Mouse (Mus musculus) G1E (cell line): ENCODE results near the gene Ech1.

ENCODE experiments used
- CTCF ChIP-seq: IDR thresholded peaks from 2 replicates; pipeline ENCODE4 v1.5.1; 2012; ENCODE audit warnings: low read depth, low read length, inconsistent platforms, mixed read lengths
- GATA1 ChIP-seq: IDR thresholded peaks from 2 replicates; pipeline ENCODE4 v1.6.1; 2012; ENCODE audit warnings: borderline replicate concordance, low read length, inconsistent platforms, mixed read lengths

DNA sequence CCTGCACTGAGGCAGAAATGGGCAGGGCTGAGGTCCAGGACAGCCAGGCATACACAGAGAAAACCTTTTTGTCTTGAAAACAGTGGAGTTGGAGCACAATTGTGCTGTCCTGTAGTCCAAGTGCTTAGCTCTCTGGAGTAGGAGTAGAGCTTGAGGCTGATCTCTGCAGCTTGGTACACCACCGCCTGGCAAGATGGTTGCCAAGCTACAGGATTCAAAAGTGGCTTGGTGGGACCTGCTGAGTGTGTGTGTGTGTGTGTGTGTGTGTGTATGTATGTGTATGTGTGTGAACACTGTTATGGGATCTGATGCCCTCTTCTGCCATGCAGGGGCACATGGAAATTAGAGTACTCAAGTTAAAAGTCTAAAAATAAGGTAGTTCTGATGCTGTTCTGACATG lies 2.5 kb upstream of the Ech1 start:
- TF ChIP-seq CTCF = no peak
- no peak for TF ChIP-seq GATA1
